Mouse (Mus musculus) kidney, adult 2 months (tissue): ENCODE measurements around the gene Atp5b.

Experiments used
- CTCF ChIP-seq: fragments of 200-500 bp; conservative IDR thresholded peaks from 2 replicates; pipeline ENCODE4 v1.5.1; 2011; ENCODE audit warnings: low read depth, mild to moderate bottlenecking, control low read depth, low read length, moderate library complexity, mixed read lengths; ENCODE audit not compliant: insufficient read depth, insufficient read length
- POLR2A ChIP-seq: fragments of 200-500 bp; IDR thresholded peaks from one replicate; pipeline ENCODE4 v1.6.1; 2011; ENCODE audit warnings: low read depth, low read length, control low read depth

GRCm38 (mm10) chr10:128062221-128062989, 20.7 kb upstream of the Atp5b start:
- TF ChIP-seq CTCF (no peak), POLR2A (no peak)
